Mouse (Mus musculus): Measurements from ENCODE around the gene Cdc25b. TPM values are rescaled to one million over a fixed set of nuclear protein-coding genes. Genes with fewer than 3 reads are reported as not detected.

The Cdc25b gene
- polyA plus RNA-seq, 2 experiments = 166 to 184 TPM

DNA sequence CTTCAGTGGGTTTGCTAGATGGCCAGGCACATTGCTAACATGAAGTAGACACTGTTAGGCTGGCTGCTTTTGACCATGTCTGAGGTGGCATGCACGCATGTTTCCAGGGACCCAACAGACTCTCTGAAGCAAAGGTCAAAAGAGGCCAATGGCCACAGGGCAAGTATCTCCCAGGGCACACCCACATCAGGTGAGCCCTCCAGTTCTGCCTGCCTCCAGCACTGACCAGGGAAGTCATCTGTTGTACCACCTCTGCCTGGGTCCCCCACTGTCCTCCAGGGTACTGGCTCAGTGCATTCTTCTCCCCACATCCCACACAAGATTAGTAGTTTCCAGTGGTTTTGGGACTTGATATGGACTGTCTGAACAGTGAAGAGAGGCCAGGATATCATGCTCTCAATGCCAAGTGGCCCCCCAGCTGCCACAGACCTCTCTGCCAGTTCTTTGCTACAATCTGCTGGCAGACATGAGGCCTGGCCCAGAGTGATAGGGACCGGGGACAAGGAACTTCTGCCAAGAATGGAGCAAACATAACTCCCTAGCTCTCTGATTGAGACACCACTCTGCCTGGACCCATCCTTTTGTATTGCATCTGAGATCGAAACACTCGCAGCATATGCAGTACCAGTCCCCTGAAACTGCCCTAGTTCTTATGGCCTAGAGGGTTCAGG lies 22.5 kb downstream of the Cdc25b start:
- ATAC-seq (ENCODE audit: insufficient read depth) (0 out of 2 replicates have a peak, but pooled peaks have one; percentile 2), DNase-seq (ENCODE audit: low read depth in 3 of 3, low spot score in 3 of 3) (no peak)
- H3K9ac ChIP-seq (replicated peaks) = peak overlapping the region; percentile 85
- no peaks in the 10 kb centered on the region for H3K27me3 ChIP-seq (ENCODE audit: control insufficient read depth, insufficient read depth, low read length)
- 59% methylated on average over 4 of the region's 4 CpGs for WGBS (ENCODE audit: insufficient replicate concordance)
- no peak; the same call in 1 of the 2 replicates for TF ChIP-seq CTCF (IDR thresholded peaks at IDR 0.05; ENCODE audit: low read depth)
- peak; percentile 74 for TF ChIP-seq EP300 (IDR thresholded peaks at IDR 0.05; ENCODE audit: low read depth)
- peak overlapping the region; percentile 89 for H3K4me2 ChIP-seq (ENCODE audit: low read depth)
- H3K4me3 ChIP-seq (ENCODE audit: insufficient read depth in 1 of 2, low read depth in 2 of 2, low read length in 2 of 2) = peak overlapping the region in 1 of 2 experiments; percentile 87; a peak in 2 of 4 replicates
- peaks cover 4% of the 10 kb centered on the region; the same call in 1 of the 2 replicates for H3K36me3 ChIP-seq (replicated peaks; ENCODE audit: control insufficient read depth, insufficient read depth, low read depth)
- peaks cover 85 to 86% of the 10 kb centered on the region in 2 experiments for H3K4me1 ChIP-seq (replicated peaks; ENCODE audit: control insufficient read depth in 2 of 2, insufficient read depth in 2 of 2, low read length in 1 of 2)
- no peaks in the 10 kb centered on the region for H3K9me3 ChIP-seq (ENCODE audit: control insufficient read depth, low read length)
- peak overlapping the region; percentile 91 for H3K27ac ChIP-seq

DNA sequence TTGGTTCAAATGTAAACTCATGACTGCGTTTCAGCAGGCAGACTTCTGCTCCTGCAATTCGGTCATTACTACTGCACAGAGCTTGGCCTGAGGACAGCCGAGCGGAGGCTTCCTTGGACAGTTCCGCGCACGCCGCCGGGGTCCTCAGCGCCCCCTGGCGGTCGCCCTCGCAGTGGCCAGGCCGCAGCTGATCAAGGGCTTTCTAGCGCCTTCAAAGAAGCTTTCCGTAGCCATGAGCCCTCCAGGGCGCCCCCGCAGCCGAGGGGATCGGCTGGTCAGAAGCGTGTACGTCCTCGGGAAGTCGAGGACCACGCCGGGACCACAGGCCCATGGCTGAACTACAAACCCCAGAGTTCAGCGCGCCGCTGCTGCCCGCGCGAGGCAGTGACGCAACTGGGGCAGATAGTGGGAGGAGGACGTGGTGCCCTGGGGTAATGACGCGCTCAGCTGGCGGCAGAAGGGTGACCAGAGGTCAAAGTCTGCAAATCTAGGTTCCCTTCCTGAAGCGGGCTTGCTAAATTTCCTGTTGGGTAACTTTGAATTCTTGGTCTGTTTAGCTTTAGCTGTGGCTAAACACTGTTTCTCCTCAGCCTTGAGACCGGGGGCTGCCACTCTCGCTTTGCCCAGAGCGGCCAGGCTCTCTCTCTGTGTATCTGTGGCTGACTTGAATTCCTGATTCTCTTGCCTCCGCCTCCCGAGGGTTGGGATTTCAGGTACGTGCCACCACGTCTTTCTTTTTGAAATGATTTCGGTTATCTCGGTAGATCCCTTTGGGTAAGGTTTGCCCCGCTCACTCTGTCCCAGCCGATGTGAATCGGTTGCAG lies 23.4 kb downstream of the Cdc25b start:
- Histone ChIP-seq H3K4me3 (ENCODE audit: insufficient read depth in 1 of 2, low read depth in 2 of 2, low read length in 2 of 2) (peak overlapping the region; percentile 68 to 87), H3K4me2 (ENCODE audit: low read depth) (peak overlapping the region; percentile 89), H3K27me3 (ENCODE audit: control insufficient read depth, insufficient read depth, low read length) (no peaks in the 10 kb centered on the region), H3K9ac (replicated peaks) (peak overlapping the region; percentile 85), H3K4me1 (replicated peaks; ENCODE audit: control insufficient read depth in 2 of 2, insufficient read depth in 2 of 2, low read length in 1 of 2) (peaks cover 83 to 86% of the 10 kb centered on the region in 2 experiments), H3K27ac (peak overlapping the region; percentile 91), H3K36me3 (replicated peaks; ENCODE audit: control insufficient read depth, insufficient read depth, low read depth) (peaks cover 4% of the 10 kb centered on the region; the same call in 1 of the 2 replicates), H3K9me3 (ENCODE audit: control insufficient read depth, low read length) (no peaks in the 10 kb centered on the region)
- 1% methylated on average over 50 of the region's 50 CpGs for WGBS (ENCODE audit: insufficient replicate concordance)
- DNase-seq (ENCODE audit: low read depth in 3 of 3, low spot score in 3 of 3) (peak; percentile 87 to 88 (median 88)), ATAC-seq (ENCODE audit: insufficient read depth) (peak; percentile 79)
- TF ChIP-seq EP300 (IDR thresholded peaks at IDR 0.05; ENCODE audit: low read depth) (no peak), CTCF (IDR thresholded peaks at IDR 0.05; ENCODE audit: low read depth) (peak; percentile 99)

DNA sequence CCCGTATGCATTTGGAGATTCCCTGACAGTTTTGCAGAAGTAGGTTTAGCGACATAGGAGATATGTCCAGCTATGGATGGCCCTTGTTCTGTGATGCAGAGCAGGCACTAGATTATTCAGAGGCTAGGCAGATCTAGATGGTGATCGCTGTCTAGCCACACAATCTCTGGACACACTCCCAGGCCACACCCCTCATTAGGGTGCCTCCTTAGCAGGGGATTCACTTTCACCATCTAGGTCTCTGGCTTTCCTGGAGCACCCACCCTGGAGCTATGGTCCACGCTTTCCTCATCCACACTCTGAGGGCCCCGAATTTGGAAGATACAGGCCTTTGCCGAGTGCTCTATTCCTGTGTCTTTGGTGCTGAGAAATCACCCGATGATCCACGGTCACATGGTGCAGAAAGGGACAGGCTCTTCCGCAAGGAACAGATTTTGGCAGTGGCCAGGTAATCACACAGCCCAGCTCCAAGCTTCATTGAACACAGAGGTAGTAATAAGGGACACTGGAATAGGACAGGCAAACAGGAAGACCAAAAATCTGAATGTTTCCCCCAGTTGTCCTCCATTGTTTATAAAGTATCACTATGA lies 24.4 kb downstream of the Cdc25b start:
- TF ChIP-seq EP300 (IDR thresholded peaks at IDR 0.05; ENCODE audit: low read depth) = no peak
- TF ChIP-seq CTCF (IDR thresholded peaks at IDR 0.05; ENCODE audit: low read depth) = no peak
- H3K4me1 ChIP-seq (replicated peaks; ENCODE audit: control insufficient read depth in 2 of 2, insufficient read depth in 2 of 2, low read length in 1 of 2) = peaks cover 81 to 83% of the 10 kb centered on the region in 2 experiments
- peak overlapping the region; percentile 91 for H3K27ac ChIP-seq
- peaks cover 4% of the 10 kb centered on the region; the same call in 1 of the 2 replicates for H3K36me3 ChIP-seq (replicated peaks; ENCODE audit: control insufficient read depth, insufficient read depth, low read depth)
- 53% methylated on average over 9 of the region's 9 CpGs for WGBS (ENCODE audit: insufficient replicate concordance)
- H3K27me3 ChIP-seq (ENCODE audit: control insufficient read depth, insufficient read depth, low read length) = no peaks in the 10 kb centered on the region
- H3K4me2 ChIP-seq (ENCODE audit: low read depth) = peak overlapping the region; percentile 89
- H3K4me3 ChIP-seq (ENCODE audit: insufficient read depth in 1 of 2, low read depth in 2 of 2, low read length in 2 of 2) = peak overlapping the region; percentile 68 to 87
- no peak for ATAC-seq (ENCODE audit: insufficient read depth)
- peak overlapping the region; percentile 85 for H3K9ac ChIP-seq (replicated peaks)
- DNase-seq (ENCODE audit: low read depth in 3 of 3, low spot score in 3 of 3) = no peak
- H3K9me3 ChIP-seq (ENCODE audit: control insufficient read depth, low read length) = no peaks in the 10 kb centered on the region

DNA sequence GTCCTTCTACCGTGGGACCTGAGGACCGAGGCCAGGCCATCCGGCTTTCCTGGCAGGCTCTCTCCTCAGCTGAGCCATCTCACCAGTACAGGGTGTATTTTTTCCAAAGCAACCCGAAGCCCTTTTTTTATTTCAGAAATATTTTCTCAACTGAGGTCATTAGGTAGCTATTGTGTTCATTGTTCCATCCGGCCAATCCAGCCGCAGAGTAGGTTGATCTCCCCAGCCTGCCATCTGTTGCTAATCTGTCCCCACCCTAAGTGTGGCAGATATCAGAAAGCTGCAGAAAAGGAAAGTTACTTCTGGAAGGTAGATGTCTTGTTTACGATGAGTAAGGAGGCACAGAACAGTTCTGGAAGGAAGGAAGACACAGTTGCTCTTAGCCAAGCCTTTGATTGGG lies 27.0 kb downstream of the Cdc25b start:
- no peaks in the 10 kb centered on the region for H3K9me3 ChIP-seq (ENCODE audit: control insufficient read depth, low read length)
- WGBS (ENCODE audit: insufficient replicate concordance) = 31% methylated on average over 7 of the region's 7 CpGs
- H3K4me1 ChIP-seq (replicated peaks; ENCODE audit: control insufficient read depth in 2 of 2, insufficient read depth in 2 of 2, low read length in 1 of 2) = peaks cover 56 to 58% of the 10 kb centered on the region in 2 experiments
- peak overlapping the region; percentile 41 for H3K4me3 ChIP-seq (ENCODE audit: insufficient read depth in 1 of 2, low read depth in 2 of 2, low read length in 2 of 2)
- ATAC-seq (ENCODE audit: insufficient read depth) (peak; percentile 72), DNase-seq (ENCODE audit: low read depth in 3 of 3, low spot score in 3 of 3) (peak; percentile 80 to 83 (median 82))
- no peaks in the 10 kb centered on the region for H3K27me3 ChIP-seq (ENCODE audit: control insufficient read depth, insufficient read depth, low read length)
- TF ChIP-seq CTCF (IDR thresholded peaks at IDR 0.05; ENCODE audit: low read depth) (no peak), EP300 (IDR thresholded peaks at IDR 0.05; ENCODE audit: low read depth) (peak; percentile 98)
- H3K27ac ChIP-seq = peak overlapping the region; percentile 98
- H3K9ac ChIP-seq (replicated peaks) = peak overlapping the region; percentile 80
- H3K36me3 ChIP-seq (replicated peaks; ENCODE audit: control insufficient read depth, insufficient read depth, low read depth) = peaks cover 4% of the 10 kb centered on the region; the same call in 1 of the 2 replicates
- peak overlapping the region; percentile 79 for H3K4me2 ChIP-seq (ENCODE audit: low read depth)

Measured in liver, embryonic 14.5 days (tissue).